8 mouse cellular contexts compared by ENCODE assay signal in genomic region chr11:116581376-116581814, GRCm38 (mm10). TPM values are rescaled to one million over a fixed set of nuclear protein-coding genes. Genes with fewer than 3 reads are reported as not detected.
DNase-seq lines count a peak whose midpoint lies in the region; ATAC-seq and TF ChIP-seq lines count a peak whose summit lies in the region.

Ube2o (minus strand) TSS chr11:116581447.

- peak within 1 kb of the TSS; percentile 93 for H3K9ac ChIP-seq in embryonic facial prominence, embryonic 13.5 days
- peak within 1 kb of the TSS; percentile 94 for H3K9ac ChIP-seq in heart, adult 2 months (ENCODE audit: low read depth, low read length)
- H3K9ac ChIP-seq in limb, embryonic 12.5 days (replicated peaks), result peak within 1 kb of the TSS; percentile 90
- peak within 1 kb of the TSS; percentile 99 for H3K9ac ChIP-seq in midbrain, embryonic 15.5 days

- TF ChIP-seq EP300 in heart, adult 2 months (IDR thresholded peaks at IDR 0.05; ENCODE audit: insufficient read depth, low read depth, low read length), result no peak

- ATAC-seq in embryonic facial prominence, embryonic 13.5 days (ENCODE audit: insufficient number of reproducible peaks, insufficient read depth, low FRiP score, low TSS enrichment, low read depth), result peak; percentile 68
- ATAC-seq in limb, embryonic 12.5 days (ENCODE audit: insufficient number of reproducible peaks, insufficient read depth, low FRiP score, low TSS enrichment, low read depth), result peak; percentile 78; the same call in 1 of the 2 replicates
- ATAC-seq in midbrain, embryonic 15.5 days (replicated peaks), result peak; percentile 92

- no peaks in the 10 kb centered on the region for H3K36me3 ChIP-seq in embryonic facial prominence, embryonic 13.5 days
- H3K36me3 ChIP-seq in heart, adult 2 months (ENCODE audit: control insufficient read depth, insufficient read depth, low read length), result no peaks in the 10 kb centered on the region
- no peaks in the 10 kb centered on the region for H3K36me3 ChIP-seq in limb, embryonic 12.5 days
- H3K36me3 ChIP-seq in midbrain, embryonic 15.5 days (replicated peaks), result no peaks in the 10 kb centered on the region

- 2% methylated on average over 31 of the region's 51 CpGs for WGBS in embryonic facial prominence, embryonic 13.5 days
- 3% methylated on average over 38 of the region's 51 CpGs for WGBS in heart, adult 2 months
- 1% methylated on average over 44 of the region's 51 CpGs for WGBS in limb, embryonic 12.5 days
- WGBS in midbrain, embryonic 15.5 days, result 2% methylated on average over 36 of the region's 51 CpGs

- peak; percentile 59 for TF ChIP-seq CTCF in heart, adult 2 months (IDR thresholded peaks at IDR 0.05)

- H3K27me3 ChIP-seq in embryonic facial prominence, embryonic 13.5 days, result no peaks in the 10 kb centered on the region
- no peaks in the 10 kb centered on the region for H3K27me3 ChIP-seq in heart, adult 2 months (ENCODE audit: control insufficient read depth, insufficient read depth, low read length)
- no peaks in the 10 kb centered on the region for H3K27me3 ChIP-seq in limb, embryonic 12.5 days
- H3K27me3 ChIP-seq in midbrain, embryonic 15.5 days (replicated peaks), result no peaks in the 10 kb centered on the region

- H3K4me3 ChIP-seq in embryonic facial prominence, embryonic 13.5 days, result peak within 1 kb of the TSS; percentile 95
- H3K4me3 ChIP-seq in heart, adult 2 months, result peak within 1 kb of the TSS; percentile 92
- H3K4me3 ChIP-seq in limb, embryonic 12.5 days (replicated peaks), result peak within 1 kb of the TSS; percentile 98
- peak within 1 kb of the TSS; percentile 100 for H3K4me3 ChIP-seq in midbrain, embryonic 15.5 days

- H3K27ac ChIP-seq in embryonic facial prominence, embryonic 13.5 days, result peak within 1 kb of the TSS; percentile 74
- peak within 1 kb of the TSS; percentile 73 for H3K27ac ChIP-seq in heart, adult 2 months
- H3K27ac ChIP-seq in limb, embryonic 12.5 days, result peak within 1 kb of the TSS; percentile 90
- peak within 1 kb of the TSS; percentile 96 for H3K27ac ChIP-seq in midbrain, embryonic 15.5 days

- H3K79me2 ChIP-seq in heart, adult 2 months (replicated peaks; ENCODE audit: control insufficient read depth, insufficient read depth, low read length), result 0 out of 2 replicates have a peak, but pooled peaks cover under 1% of the 10 kb centered on the region

- intact Hi-C loops in heart, adult 2 months (cut with DNase I), result no loop called here

- peak within 1 kb of the TSS; percentile 86 for H3K4me2 ChIP-seq in embryonic facial prominence, embryonic 13.5 days
- H3K4me2 ChIP-seq in limb, embryonic 12.5 days, result peak within 1 kb of the TSS; percentile 84
- peak within 1 kb of the TSS; percentile 69 for H3K4me2 ChIP-seq in midbrain, embryonic 15.5 days

- no peaks in the 10 kb centered on the region for H3K9me3 ChIP-seq in embryonic facial prominence, embryonic 13.5 days
- H3K9me3 ChIP-seq in limb, embryonic 12.5 days, result no peaks in the 10 kb centered on the region
- H3K9me3 ChIP-seq in midbrain, embryonic 15.5 days, result no peaks in the 10 kb centered on the region

- DNase-seq in A20 (ENCODE audit: low read depth, low spot score), result peak; percentile 94
- DNase-seq in adrenal gland, postnatal 4 days (ENCODE audit: low spot score in 2 of 2), result peak; percentile 69 to 80
- DNase-seq in heart, adult 2 months, result peak; percentile 91 to 94
- peak; percentile 67 to 81 for DNase-seq in kidney, adult 8-10 months
- DNase-seq in spleen, postnatal 10 days (ENCODE audit: low spot score in 2 of 2), result peak; percentile 89 to 93

- peaks cover 39% of the 10 kb centered on the region for H3K4me1 ChIP-seq in embryonic facial prominence, embryonic 13.5 days
- H3K4me1 ChIP-seq in heart, adult 2 months (ENCODE audit: control insufficient read depth, insufficient read depth, low read length), result no peaks in the 10 kb centered on the region
- peaks cover 27% of the 10 kb centered on the region for H3K4me1 ChIP-seq in limb, embryonic 12.5 days (replicated peaks)
- peaks cover 35% of the 10 kb centered on the region for H3K4me1 ChIP-seq in midbrain, embryonic 15.5 days

- peak; percentile 44; the same call in 1 of the 2 replicates for TF ChIP-seq POLR2A in heart, adult 2 months (IDR thresholded peaks at IDR 0.05; ENCODE audit: insufficient read depth, low read depth, low read length)

RNA-seq across cellular contexts. Expression of gene Ube2o, which starts in this region (rescaled TPM):
- 10 to 100 TPM; 32.6 to 39.0 TPM for total RNA-seq in adrenal gland, postnatal 4 days (2021)
- polyA plus RNA-seq in embryonic facial prominence, embryonic 13.5 days (2015; fragmentation: Nextera tagmentation; extraction: Ambion mirVana), result 9.7 and 11.5 TPM in 2 replicates
- 10 to 100 TPM; 24.8 to 36.3 TPM for total RNA-seq in heart, adult 2 months (2021)
- 22.6 and 26.4 TPM in 2 replicates for polyA plus RNA-seq in heart, adult 2 months (2012; rRNA removed)
- polyA plus RNA-seq in limb, embryonic 12.5 days (2016; fragmentation: Nextera tagmentation; extraction: Ambion mirVana), result 14.8 and 21.7 TPM in 2 replicates
- polyA plus RNA-seq in midbrain, embryonic 15.5 days (2015; fragmentation: Nextera tagmentation; extraction: Ambion mirVana), result 31.4 and 36.6 TPM in 2 replicates

Comparison
In these comparisons a context has a peak if more than half of its experiments do, and no peak if none do; other contexts are left out.
1. Peak in every context shown above with its lines: DNase-seq, ATAC-seq, H3K4me3 ChIP-seq and H3K27ac ChIP-seq.